Mouse (Mus musculus) layer of hippocampus, adult 11-12 months (tissue): ENCODE measurements at regions not wholly inside any gene's neighbourhood (a gene's known extent, or its start where the extent isn't known, plus 50 kb on each side); places are given as distances from the start of the nearest gene placed in this dataset.
"Not testable (repeated sequence)": the region's sequence is repeated elsewhere in the genome, so short reads cannot be mapped to it uniquely, and the experiment has no call there.

Experiments
- DNase-seq: peaks from one replicate; pipeline ENCODE4 v3.0.0; 2022; ENCODE audit warnings: low spot score

DNA sequence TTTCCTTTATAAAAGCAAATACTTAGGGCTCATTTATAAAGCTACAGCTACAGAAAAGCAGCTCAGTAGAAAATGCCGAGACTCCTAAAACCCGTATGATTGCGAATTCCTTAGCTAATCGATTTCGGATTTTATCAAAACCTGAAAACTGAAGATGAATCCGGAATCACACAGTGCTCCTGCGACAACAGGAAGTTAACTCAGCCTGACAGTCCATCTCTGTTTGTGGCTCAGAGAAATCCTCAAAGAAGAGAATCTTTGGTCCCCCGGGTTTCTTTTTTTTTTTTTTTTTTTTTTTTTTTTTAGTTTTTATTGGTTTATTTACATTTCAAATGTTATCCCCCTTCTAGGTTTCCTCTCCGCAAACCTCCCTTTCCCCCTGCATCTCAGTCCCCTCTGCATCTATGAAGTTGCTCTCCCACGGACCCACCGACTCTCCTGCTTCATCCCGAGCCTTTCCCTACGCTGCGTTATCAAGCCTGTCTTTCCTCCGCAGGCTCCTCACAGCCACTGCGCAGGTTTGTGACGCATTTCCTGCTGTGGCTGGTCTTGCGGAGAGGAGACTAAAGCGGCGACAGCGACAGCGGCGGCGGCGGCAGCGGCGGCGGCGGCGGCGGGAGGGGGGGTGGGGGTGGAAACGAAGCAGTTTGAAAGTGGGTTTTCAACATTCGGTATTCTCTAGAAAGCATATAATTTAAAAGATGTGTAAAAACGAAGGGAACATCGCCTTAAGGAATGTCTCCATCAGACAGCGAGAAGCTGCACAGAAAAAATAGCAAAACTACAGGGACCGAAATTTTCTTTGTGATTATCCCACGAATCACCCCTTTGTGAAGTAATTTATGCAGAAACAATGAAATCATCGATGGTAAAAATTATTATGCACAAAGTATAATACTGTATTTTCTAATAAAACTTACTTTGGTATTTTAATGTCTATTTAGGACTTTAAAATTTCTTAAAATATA, 352.3 kb upstream of the Snrpn start:
- peak; percentile 39 for DNase-seq

DNA sequence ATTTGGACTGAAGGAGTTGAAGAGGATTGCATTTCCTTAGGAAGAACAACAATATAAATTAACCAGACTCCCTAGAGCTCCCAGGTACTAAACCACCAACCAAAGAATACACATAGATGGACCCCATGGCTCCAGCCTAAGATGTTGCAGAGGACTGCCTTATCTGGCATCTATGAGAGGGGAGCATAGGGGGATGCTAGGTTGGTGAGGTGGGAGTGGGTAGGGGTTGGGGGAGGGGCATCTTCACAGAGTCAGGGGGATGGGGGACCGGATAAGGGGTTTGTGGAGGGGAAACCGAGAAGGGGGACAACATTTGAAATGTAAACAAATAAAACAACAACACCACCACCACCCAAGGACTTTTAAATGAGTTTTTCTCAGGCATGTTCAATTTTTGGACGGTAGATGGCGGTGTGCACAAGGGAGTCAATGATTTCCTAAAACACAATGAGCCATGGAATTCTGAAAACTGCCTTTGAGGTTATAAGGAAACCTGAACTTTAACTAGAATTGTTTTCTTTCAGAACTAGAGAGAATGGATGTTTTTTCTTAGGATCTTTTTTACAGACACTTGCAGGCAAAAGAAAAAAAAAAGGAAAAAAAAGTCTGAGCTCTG, 347.9 kb upstream of the Snrpn start:
- not testable (repeated sequence) for DNase-seq

DNA sequence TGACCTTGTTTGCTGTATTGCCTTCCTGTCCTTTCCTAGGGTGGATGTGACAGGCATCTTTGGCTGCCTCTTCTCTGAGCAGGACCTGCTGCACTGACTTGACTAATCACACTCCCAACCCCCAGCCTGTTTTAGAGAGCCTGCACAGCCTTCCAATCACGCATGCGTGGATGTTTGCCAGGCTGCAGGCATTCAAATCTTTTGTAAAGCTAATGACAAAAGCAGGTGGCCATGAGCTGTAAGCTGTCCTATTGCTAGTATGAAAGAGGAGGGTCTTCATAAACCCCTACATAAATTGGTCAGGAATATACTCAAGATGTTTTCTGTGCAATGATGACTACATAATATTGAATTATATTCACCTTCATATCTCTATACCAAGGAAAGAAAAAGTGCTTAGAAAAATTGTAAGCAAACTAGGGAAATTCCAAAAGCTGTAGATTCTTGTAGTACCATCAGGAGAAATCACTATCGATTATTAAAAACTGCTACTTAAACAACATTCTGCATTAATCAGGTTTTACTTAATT, 310.1 kb upstream of the Snrpn start:
- peak; percentile 3 for DNase-seq

DNA sequence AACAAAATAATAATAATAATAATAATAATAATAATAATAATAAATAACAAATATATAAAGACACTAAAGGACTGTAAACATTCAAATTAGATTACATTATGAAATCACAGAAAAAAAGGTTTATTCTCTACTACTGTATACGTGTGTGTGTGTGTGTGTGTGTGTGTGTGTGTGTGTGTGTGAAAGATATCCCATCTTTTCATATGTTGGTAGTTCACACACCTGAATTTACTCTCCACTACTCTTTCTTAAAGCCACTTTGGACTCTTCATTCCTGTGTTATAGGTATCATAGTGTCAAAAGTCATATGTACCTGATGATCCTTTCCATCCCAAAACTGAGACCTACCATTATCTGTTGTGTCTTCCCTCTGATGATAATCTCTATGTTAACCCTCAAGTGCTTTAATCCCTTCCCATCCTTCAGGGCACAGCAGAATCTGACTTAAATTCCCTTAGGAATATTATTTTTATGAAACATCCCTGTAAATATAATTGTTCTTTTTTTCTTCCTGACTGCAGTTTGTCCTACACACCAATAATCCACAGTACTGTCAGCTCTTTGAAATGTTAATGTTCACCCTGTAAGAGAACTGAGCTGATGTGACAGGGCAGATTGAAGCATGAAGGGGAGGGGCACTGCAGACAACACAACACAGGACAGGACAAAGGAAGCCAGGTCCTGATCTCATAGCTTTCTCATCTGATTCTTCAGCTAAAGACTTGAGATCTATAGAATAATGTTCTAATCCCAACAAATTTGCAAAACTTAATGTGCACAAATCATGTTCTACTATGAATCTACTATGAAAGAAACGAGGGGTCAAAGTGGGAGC, 309.4 kb upstream of the Snrpn start:
- DNase-seq, result not testable (repeated sequence)

DNA sequence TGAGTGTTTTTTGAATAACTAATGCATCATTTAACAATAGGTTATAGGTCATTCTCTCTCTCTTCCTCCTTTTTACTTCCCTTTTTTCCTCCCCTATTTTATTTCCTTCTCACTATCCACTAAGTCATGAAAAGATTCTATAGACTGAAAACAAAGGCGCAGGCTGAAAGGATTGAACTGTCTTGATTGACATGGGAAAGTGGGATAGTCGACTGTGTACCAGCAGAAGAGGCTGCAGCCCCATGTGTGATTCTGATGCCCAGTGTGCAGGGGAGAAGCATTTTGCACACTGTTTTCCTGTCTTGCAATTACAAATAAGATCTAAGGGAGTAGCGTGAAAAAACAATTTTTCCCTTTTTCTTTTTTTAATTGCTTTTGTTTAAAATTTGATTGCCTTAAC, 298.8 kb upstream of the Snrpn start:
- DNase-seq, result no peak

DNA sequence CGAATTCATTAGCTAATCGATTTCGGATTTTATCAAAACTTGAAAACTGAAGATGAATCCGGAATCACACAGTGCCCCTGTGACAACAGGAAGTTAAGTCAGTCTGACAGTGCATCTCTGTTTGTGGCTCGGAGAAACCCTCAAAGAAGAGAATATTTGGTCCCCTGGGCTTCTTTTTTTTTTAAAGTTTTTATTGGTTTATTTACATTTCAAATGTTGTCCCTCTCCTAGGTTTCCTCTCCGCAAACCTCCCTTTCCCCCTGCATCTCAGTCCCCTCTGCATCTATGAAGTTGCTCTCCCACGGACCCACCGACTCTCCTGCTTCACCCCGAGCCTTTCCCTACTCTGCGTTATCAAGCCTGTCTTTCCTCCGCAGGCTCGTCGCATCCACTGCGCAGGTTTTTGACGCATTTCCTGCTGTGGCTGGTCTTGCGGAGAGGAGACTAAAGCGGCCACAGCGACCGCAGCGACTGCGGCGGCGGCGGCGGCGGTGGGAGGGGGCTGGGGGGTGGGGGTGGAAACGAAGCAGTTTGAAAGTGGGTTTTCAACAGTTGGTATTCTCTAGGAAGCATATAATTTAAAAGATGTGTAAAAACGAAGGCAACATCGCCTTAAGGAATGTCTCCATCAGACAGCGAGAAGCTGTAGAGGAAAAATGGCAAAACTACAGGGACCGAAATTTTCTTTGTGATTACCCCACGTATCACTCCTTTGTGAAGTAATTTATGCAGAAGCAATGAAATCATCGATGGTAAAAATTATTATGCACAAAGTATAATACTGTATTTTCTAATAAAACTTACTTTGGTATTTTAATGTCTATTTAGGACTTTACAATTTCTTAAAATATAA, 251.2 kb upstream of the Snrpn start:
- DNase-seq, result peak; percentile 46

DNA sequence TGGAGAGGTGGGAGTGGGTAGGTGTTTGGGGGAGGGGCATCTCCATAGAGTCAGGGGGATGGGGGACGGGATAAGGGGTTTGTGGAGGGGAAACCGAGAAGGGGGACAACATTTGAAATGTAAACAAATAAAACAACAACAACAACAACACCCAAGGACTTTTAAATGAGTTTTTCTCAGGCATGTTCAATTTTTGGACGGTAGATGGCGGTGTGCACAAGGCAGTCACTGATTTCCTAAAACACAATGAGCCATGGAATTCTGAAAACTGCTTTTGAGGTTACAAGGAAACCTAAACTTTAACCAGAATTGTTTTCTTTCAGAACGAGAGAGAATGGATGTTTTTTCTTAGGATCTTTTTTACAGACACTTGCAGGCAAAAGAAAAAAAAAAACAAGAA, 246.9 kb upstream of the Snrpn start:
- peak; percentile 9 for DNase-seq

DNA sequence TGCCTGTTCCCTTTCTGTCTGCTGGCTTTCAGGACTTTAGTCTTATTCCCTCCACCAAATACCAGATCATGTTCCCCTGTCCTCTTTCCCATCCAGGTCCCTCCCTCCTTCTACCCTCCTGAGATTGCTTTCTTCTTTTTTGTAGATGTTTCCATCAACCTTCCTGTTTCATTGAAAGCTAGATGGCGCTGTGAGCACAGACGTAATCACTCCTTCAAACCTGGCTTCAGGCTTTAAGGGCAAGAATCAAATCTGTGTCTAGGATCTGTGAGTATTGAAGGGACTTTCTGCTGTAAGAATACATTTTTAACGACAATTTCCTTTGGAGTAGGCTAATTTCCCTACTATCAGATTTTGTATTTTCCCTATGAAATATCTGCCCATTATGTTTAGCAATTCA, 234.0 kb upstream of the Snrpn start:
- DNase-seq, result not testable (repeated sequence)

DNA sequence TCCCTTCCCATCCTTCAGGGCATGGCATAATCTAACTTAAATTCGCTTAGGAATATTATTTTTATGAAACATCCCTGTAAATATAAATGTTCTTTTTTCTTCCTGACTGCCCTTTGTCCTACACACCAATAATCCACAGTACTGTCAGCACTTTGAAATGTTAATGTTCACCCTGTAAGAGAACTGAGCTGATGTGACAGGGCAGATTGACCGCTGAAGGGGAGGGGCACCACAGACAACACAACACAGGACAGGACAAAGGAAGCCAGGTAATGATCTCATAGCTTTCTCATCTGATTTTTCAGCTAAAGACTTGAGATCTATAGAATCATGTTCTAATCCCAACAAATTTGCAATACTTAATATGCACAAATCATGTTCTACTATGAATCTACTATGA, 212.2 kb upstream of the Snrpn start:
- DNase-seq, result not testable (repeated sequence)
